Mouse (Mus musculus) heart, embryonic 16.5 days (tissue): ENCODE data around the gene 4930402F06Rik. TPM values are rescaled to one million over a fixed set of nuclear protein-coding genes. Genes with fewer than 3 reads are reported as not detected.

Experiments used
- ATAC-seq: fragments of 200-750 bp; cut with Nextera tagmentation; replicated peaks from 2 replicates; pipeline ENCODE4 v1.8.0; 2017; ENCODE audit warnings: moderate number of reproducible peaks; ENCODE audit not compliant: insufficient read depth, low FRiP score; ENCODE audit errors: extremely low read depth
- H3K27ac ChIP-seq: fragments of 300-500 bp; sonication (generic); 2 replicates; pipeline ENCODE4 v1.5.1; 2014; ENCODE audit warnings: mild to moderate bottlenecking, low read length, control low read depth, moderate library complexity
- H3K27me3 ChIP-seq: fragments of 300-500 bp; sonication (generic); 2 replicates; pipeline ENCODE4 v1.6.1; 2014; ENCODE audit warnings: low read length, mixed read lengths; ENCODE audit not compliant: control insufficient read depth, insufficient read depth
- H3K36me3 ChIP-seq: fragments of 300-500 bp; sonication (generic); 2 replicates; pipeline ENCODE4 v1.6.1; 2014; ENCODE audit not compliant: control insufficient read depth, insufficient read depth
- H3K4me1 ChIP-seq: fragments of 300-500 bp; sonication (generic); 2 replicates; pipeline ENCODE4 v1.6.1; 2014; ENCODE audit warnings: low read length, mixed read lengths; ENCODE audit not compliant: control insufficient read depth, insufficient read depth
- H3K4me2 ChIP-seq: fragments of 300-500 bp; sonication (generic); 2 replicates; pipeline ENCODE4 v1.6.1; 2014; ENCODE audit warnings: low read depth, mild to moderate bottlenecking, control low read depth, low read length
- H3K4me3 ChIP-seq: fragments of 300-500 bp; sonication (generic); 2 replicates; pipeline ENCODE4 v1.5.1; 2014; ENCODE audit warnings: mild to moderate bottlenecking, control low read depth, low read length
- H3K9ac ChIP-seq: fragments of 300-500 bp; sonication (generic); 2 replicates; pipeline ENCODE4 v1.6.1; 2014; ENCODE audit warnings: low read length, control low read depth
- H3K9me3 ChIP-seq: fragments of 300-500 bp; sonication (generic); replicated peaks from 2 replicates; pipeline ENCODE4 v1.6.1; 2016; ENCODE audit warnings: low read length; ENCODE audit not compliant: control insufficient read depth
- WGBS: fragments of 180-500 bp; shearing (Covaris S2); extraction: QIAGEN DNeasy Blood & Tissue Kit; methylation state at CpG from one replicate; pipeline ENCODE4 v1.1.7; 2014; 5-methylcytosine and 5-hydroxymethylcytosine counted together
- polyA plus RNA-seq: library from polyadenylated mRNA; unstranded; fragments of >200 nt; fragmentation: Nextera tagmentation; extraction: Ambion mirVana; gene quantifications from 2 replicates; pipeline ENCODE4 v1.2.1, GENCODE M21; 2015

The 4930402F06Rik gene
- not detected in 2 replicates for polyA plus RNA-seq

DNA sequence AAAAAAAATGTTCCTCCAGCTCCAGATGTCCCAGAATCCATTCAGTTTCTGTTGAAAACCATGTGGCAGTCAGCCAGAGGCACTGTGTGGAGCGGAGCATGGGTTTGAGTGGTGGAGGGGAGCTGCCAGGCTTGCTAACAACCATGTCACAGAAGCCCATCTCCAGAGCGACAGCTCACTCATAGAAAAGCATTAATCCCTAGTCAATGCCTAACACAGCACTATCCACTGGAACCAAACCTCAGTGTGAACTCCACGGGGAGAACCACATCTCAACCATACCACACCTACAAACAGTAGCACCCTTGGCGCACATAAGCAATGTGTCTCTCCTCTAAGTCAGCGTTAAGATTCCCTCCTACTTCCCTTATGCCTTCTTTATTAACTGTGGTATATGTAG is at the start of gene 4930402F06Rik:
TSS of gene 4930402F06Rik (minus strand) at position 80 of the 400 bp plus-strand sequence.
- WGBS: 54% methylated on average over 5 of the region's 5 CpGs
- Histone ChIP-seq H3K36me3 (peaks cover 2% of the 10 kb centered on the region), H3K27ac (no peak within 1 kb of the TSS; the same call in 1 of the 2 replicates), H3K4me2 (no peak within 1 kb of the TSS), H3K4me3 (no peak within 1 kb of the TSS), H3K27me3 (no peaks in the 10 kb centered on the region), H3K9me3 (no peaks in the 10 kb centered on the region), H3K9ac (no peak within 1 kb of the TSS), H3K4me1 (peaks cover 4% of the 10 kb centered on the region; the same call in 1 of the 2 replicates)
- peak; percentile 14; the same call in 1 of the 2 replicates for ATAC-seq

DNA sequence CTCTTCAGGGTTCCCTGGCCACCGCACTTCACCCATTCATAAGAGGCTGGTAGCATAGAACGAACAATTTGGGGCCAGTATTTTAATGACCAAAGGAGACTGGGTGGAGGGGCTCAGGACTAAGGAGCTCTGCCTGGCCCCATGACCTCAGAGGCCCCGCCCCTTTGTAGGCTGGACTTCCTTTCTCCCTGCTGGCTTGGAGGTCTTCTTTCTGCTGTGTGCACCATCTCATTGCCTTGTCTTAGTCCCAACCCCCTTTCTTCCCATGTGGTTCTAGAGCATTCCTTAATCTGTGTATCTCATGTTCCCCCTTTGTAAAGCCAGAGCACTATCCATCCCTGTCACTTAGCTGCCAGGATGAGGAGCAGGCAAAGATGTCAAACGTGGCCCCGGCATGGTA is 49.3 kb upstream of the 4930402F06Rik start:
- no peak overlapping the region for H3K4me3 ChIP-seq
- no peak; the same call in 1 of the 2 replicates for ATAC-seq
- peak overlapping the region; percentile 55 for H3K27ac ChIP-seq
- no peaks in the 10 kb centered on the region for H3K9me3 ChIP-seq
- WGBS: 71% methylated on average over 5 of the region's 5 CpGs
- H3K4me2 ChIP-seq: 0 out of 2 replicates have a peak overlapping the region, but pooled peaks have one; percentile 4
- H3K9ac ChIP-seq: no peak overlapping the region
- H3K4me1 ChIP-seq: peaks cover 63% of the 10 kb centered on the region
- H3K27me3 ChIP-seq: no peaks in the 10 kb centered on the region
- no peaks in the 10 kb centered on the region for H3K36me3 ChIP-seq

DNA sequence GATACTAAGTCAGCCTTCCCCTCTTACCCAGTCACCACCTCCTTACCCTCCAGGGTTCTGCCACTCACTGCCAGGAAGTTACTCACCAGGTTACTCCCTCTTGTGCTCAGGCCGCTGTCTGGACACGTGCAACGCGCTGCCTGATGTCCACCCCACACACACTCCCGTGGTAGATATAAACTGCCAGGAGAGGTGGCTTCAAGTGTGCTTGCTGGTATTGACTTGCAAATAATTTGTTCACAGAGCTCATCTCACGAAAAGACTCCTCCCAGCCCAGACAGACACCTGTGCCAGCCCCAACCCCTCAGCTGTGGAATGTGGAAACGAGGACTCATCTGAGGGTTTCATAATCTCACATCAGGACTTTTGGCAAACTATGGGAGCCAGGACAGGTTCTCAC is 48.6 kb upstream of the 4930402F06Rik start:
- Histone ChIP-seq H3K36me3 (no peaks in the 10 kb centered on the region), H3K4me2 (no peak overlapping the region), H3K4me1 (peaks cover 64% of the 10 kb centered on the region), H3K27ac (peak overlapping the region; percentile 44), H3K9me3 (no peaks in the 10 kb centered on the region), H3K9ac (no peak overlapping the region), H3K4me3 (no peak overlapping the region), H3K27me3 (no peaks in the 10 kb centered on the region)
- ATAC-seq: no peak; the same call in 1 of the 2 replicates
- 63% methylated on average over 7 of the region's 7 CpGs for WGBS

GRCm38 (mm10) chr2:35444764-35445262 is 47.8 kb upstream of the 4930402F06Rik start:
- 63% methylated on average over 6 of the region's 6 CpGs for WGBS
- ATAC-seq: no peak
- H3K4me1 ChIP-seq: peaks cover 61% of the 10 kb centered on the region
- H3K4me2 ChIP-seq: peak overlapping the region; percentile 37
- H3K27me3 ChIP-seq: no peaks in the 10 kb centered on the region
- H3K36me3 ChIP-seq: no peaks in the 10 kb centered on the region
- H3K27ac ChIP-seq: peak overlapping the region; percentile 44
- peak overlapping the region; percentile 27; the same call in 1 of the 2 replicates for H3K9ac ChIP-seq
- no peaks in the 10 kb centered on the region for H3K9me3 ChIP-seq
- H3K4me3 ChIP-seq: no peak overlapping the region; the same call in 1 of the 2 replicates

GRCm38 (mm10) chr2:35443981-35444763 is 47.2 kb upstream of the 4930402F06Rik start:
- no peak overlapping the region; the same call in 1 of the 2 replicates for H3K4me3 ChIP-seq
- H3K4me2 ChIP-seq: peak overlapping the region; percentile 37
- 54% methylated on average over 16 of the region's 16 CpGs for WGBS
- H3K4me1 ChIP-seq: peaks cover 58% of the 10 kb centered on the region
- peak overlapping the region; percentile 27; the same call in 1 of the 2 replicates for H3K9ac ChIP-seq
- H3K9me3 ChIP-seq: no peaks in the 10 kb centered on the region
- H3K36me3 ChIP-seq: no peaks in the 10 kb centered on the region
- no peak for ATAC-seq
- peak overlapping the region; percentile 44 for H3K27ac ChIP-seq
- no peaks in the 10 kb centered on the region for H3K27me3 ChIP-seq

GRCm38 (mm10) chr2:35443325-35443724 is 46.4 kb upstream of the 4930402F06Rik start:
- WGBS: 78% methylated on average over 5 of the region's 5 CpGs
- Histone ChIP-seq H3K27ac (no peak overlapping the region), H3K36me3 (no peaks in the 10 kb centered on the region), H3K4me1 (peaks cover 57% of the 10 kb centered on the region), H3K9ac (no peak overlapping the region), H3K4me2 (no peak overlapping the region), H3K4me3 (no peak overlapping the region), H3K27me3 (no peaks in the 10 kb centered on the region), H3K9me3 (no peaks in the 10 kb centered on the region)
- no peak for ATAC-seq

- Histone ChIP-seq H3K27ac (0 out of 2 replicates have a peak overlapping the region, but pooled peaks have one; percentile 22), H3K4me2 (no peak overlapping the region), H3K27me3 (no peaks in the 10 kb centered on the region), H3K9ac (no peak overlapping the region), H3K36me3 (no peaks in the 10 kb centered on the region), H3K4me1 (peaks cover 47% of the 10 kb centered on the region), H3K9me3 (no peaks in the 10 kb centered on the region), H3K4me3 (no peak overlapping the region)
- 67% methylated on average over 6 of the region's 6 CpGs for WGBS
- ATAC-seq: no peak
Observed at GRCm38 (mm10) chr2:35442079-35442478, 45.1 kb upstream of the 4930402F06Rik start.

DNA sequence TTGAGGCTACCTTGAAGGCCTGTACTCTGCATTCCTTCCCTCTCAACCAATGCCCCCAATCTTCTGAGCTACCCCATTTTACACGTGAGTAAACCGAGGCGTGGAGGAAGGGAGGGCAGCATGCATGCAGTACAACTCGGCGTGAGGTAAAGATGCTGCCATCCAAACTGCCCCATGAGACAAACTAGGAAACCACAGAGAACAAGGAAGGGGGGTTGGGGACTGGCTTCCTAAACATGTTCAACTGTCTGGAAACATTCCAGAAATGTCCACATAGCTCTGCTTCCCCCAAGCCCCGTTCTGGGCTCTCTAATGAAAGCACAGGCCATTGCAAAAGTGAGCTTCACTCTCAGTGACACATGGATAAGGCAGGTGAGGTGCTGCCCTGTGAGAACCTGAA is 44.4 kb upstream of the 4930402F06Rik start:
- no peak for ATAC-seq
- Histone ChIP-seq H3K36me3 (no peaks in the 10 kb centered on the region), H3K27ac (0 out of 2 replicates have a peak overlapping the region, but pooled peaks have one; percentile 22), H3K4me3 (no peak overlapping the region), H3K9ac (no peak overlapping the region), H3K9me3 (no peaks in the 10 kb centered on the region), H3K4me2 (no peak overlapping the region), H3K4me1 (peaks cover 42% of the 10 kb centered on the region), H3K27me3 (no peaks in the 10 kb centered on the region)
- WGBS: 71% methylated on average over 6 of the region's 6 CpGs

DNA sequence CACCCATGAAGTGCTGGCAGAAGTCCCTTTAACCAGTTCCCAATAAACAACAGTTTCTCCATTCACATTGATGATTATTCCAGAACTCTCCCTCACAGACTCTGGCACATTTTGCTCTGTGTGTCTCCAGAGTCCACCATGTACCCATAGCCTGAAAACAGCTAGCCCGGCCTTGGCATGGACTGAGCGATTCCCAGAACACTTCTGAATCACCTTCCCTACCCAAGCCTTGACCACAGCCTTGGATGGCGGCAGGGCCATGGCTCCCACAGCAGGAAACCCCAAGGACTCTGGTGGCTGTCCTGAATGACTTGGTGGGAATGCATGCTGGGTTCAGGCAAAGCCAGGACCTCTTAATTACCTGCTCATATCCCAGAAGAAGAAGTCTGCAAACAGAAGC is 43.5 kb upstream of the 4930402F06Rik start:
- Histone ChIP-seq H3K4me1 (peaks cover 34% of the 10 kb centered on the region), H3K4me3 (no peak overlapping the region), H3K9me3 (no peaks in the 10 kb centered on the region), H3K27ac (no peak overlapping the region), H3K9ac (no peak overlapping the region), H3K4me2 (no peak overlapping the region), H3K36me3 (no peaks in the 10 kb centered on the region), H3K27me3 (no peaks in the 10 kb centered on the region)
- no peak for ATAC-seq
- WGBS: 94% methylated on average over 3 of the region's 3 CpGs
